Mouse (Mus musculus) gastrocnemius, postnatal 10 days (tissue): ENCODE measurements around the gene Gm20521. TPM values are rescaled to one million over a fixed set of nuclear protein-coding genes. Genes with fewer than 3 reads are reported as not detected.
"Not testable (repeated sequence)": the region's sequence is repeated elsewhere in the genome, so short reads cannot be mapped to it uniquely, and the experiment has no call there.

Experiments used
- DNase-seq: peaks from one replicate; pipeline ENCODE4 v3.0.0; 2021; ENCODE audit warnings: mixed read lengths
- total RNA-seq, 2 experiments: library from RNA; stranded (reverse); gene quantifications; 2 replicates each; pipeline ENCODE4 v1.2.3; 2021

The Gm20521 gene
- total RNA-seq, 2 experiments from 2014 or later: 0.94 to 5.0 TPM

DNA sequence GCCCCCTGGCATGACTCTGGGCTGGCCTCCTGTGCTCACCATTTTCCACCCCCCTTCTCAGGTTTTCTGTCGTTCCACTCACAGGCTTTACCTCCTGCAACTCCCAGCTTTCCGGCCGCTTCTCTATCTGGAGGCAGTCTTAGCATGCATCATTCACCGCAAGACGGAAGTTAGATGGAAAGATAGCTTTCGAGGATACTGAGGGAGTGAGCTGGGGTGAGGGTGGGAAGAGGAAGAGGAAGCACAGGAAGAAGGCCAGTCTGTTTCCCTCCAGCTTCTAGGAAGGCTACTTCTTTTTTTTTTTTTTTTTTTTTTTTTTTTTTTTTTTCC is 53.6 kb downstream of the Gm20521 start:
- DNase-seq: no peak

DNA sequence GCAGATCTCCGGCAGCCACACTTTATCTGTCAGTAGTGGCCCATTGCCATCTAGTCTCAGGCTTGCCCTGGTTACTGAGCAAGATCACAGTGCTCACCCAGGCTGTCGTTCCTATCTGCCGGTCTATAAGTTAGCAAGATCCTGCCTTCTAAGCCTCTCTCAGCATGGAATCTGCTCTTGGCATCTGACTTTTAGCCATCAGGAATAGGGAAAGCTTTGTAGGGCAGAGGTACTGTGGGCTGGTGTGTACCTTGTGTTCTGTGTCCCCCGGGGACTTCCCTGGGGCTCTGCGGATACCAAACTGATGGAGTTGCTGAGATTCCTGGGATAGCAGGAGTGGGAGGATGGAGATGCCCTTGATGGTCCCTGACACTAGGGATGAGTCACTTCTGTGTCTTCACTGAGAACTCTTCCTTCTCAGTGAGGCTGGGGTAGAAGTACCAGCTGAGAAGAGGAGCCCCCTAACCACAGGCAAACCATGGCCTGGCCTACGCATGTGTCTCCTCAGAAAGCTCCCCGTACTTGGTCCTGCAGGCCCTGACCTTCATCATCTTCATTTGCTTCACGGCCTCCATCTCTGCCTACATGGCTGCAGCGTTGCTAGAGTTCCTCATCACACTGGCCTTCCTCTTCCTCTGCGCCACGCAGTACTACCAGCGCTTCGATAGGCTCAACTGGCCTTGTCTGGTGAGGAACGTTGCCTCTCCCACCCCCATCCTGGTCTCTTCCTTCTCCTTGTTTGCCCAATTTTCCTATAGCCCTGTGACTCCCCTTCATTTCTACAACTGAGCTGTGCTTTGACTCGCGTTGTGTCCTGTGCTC is 54.3 kb downstream of the Gm20521 start:
- no peak for DNase-seq

DNA sequence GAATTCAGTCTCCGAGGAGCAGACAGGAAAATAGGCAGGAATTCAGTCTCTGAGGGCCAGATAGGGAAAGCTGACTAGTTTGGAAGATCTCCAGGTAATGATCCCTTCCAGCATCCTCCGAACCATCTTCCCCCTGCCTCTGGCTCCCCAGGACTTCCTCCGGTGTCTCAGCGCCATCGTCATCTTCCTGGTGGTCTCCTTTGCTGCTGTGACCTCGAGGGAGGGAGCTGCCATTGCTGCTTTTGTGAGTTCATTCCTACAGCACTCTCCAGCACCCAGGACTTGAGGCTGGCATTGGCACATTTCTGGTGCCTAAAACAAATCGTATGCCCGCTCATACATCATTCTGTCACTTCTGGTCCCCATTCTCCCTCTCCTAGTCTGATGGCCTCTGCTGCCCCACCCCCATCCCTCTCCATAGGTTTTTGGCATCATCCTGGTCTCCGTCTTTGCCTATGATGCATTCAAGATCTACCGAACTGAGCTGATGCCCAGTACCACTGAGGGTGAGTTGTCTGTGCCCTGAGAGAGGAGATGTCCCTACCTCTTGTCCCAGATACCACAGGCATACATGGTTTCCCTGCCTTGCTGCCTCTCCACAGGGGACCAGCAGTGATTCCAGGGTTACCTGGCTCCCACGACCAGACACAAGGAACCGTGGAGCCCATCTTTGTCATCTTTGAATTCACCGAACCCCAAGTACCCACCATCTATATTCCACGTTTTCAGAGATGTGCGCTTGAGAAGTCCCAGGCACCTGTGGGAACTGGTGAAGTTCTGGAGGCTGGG is 55.4 kb downstream of the Gm20521 start:
- DNase-seq: no peak

DNA sequence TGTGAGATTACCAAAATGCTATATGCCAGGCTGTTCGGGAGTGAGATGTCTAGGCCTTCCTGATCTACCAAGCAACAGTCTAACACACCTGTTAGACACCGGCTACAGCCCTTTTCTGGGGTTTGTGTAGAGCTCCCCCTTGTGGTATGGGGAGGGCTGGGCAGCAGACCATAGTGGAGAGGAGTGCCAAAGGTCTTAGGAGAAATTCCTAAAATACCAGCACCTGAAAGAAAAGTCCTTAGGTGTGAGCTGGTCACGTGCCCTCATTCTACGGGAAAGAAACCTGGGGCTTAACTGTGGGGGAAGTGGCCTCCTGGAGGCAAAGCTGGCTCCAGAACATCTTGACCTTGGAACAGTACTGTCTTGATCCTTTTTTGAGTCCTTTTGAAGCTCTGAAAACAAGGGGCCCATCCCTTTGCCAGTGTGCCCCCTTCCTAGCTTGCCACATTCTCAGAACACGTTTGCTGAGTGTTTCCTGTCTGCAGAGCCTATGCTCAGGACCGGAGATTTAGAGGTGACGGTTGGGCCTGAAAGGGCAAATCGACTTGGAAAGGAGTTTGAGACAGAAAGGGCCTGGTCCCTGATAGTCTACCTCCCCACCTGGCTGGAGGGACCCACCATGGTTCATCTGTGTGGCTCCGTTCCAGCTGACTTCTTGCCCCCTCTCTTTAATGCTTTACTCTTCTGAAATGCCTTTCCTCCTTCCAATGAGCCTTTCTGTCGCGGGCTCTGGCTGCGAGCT is 56.4 kb downstream of the Gm20521 start:
- DNase-seq: peak; percentile 62

DNA sequence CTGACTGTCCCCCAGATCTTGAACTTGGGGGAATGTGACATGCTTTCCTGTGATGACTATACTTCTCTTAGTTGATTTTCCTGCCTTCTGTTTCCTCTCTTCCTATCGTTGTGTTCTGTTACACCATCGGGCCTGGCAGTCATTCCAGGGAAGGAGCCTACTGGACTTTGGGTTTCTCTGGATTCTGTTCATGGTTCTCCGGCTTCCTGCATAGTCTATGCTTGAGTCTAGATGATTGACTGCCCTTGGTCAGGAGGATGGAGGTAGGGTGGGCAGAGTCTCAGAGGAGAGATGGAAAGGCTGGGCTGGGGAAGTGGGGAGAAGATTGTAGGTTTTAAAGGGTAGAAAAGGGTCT is 56.9 kb downstream of the Gm20521 start:
- no peak for DNase-seq

DNA sequence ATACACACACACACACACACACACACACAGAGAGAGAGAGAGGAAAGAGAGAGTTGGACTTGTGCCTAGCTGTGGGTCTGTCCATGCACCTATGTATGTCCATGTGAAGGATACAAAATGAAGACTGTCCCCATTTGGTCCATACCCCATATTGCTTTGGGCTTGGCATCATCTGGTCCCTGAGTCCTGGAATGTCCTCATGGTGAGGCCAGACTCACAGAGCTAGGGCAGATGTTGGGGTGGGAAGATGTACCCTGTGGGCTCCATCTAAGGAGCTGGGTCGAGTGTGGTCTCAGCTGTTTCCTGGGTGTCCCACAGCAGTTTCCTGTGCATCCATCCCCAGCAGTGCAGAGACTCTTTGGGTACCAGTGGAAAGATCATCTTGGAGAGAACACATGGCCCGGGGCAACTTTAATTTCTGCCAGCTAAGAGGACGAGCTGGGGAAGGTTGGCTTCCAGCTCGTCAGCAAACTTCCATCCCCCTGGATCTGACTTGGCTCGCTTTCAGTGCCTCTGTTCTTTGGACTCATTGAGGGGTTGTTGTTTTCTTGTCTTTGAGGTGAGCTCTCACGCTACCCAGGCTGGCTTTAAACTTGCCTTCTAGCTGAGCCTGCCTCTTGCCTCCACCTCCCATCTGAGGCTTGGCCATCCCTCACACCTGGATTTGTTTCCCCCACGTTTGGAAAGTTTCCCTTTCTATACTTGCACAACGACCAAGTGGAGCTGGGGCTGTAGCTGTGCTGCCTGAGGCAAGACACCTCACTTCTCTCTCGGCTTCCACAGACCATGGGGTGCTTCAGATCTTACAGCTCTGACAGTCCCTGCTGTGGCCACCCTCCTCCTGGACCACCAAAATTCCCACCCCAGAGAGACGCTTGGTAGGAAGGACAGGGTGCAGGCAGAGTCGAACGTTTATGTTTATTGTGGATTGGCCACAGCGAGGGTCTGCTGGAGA is 58.1 kb downstream of the Gm20521 start:
- no peak for DNase-seq

DNA sequence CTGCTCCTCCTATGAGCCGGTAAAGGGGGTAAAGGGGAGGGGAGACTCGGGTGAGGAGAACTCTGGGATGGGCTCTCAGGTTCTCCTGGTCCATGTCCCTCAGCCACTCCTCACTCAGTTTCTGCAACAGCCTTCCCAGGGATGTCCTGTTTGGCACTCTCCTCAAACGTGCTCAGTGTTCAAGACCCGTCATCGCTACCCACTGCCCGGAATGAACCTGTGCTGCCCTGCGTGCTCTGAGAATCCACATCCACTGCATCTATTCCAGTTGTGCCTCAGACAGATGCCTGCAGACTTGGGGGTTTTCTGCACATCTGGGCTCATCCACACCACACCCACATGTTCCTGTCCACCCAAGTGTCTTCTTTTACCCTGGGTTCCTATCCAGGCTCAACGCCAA is 59.2 kb downstream of the Gm20521 start:
- DNase-seq: no peak

DNA sequence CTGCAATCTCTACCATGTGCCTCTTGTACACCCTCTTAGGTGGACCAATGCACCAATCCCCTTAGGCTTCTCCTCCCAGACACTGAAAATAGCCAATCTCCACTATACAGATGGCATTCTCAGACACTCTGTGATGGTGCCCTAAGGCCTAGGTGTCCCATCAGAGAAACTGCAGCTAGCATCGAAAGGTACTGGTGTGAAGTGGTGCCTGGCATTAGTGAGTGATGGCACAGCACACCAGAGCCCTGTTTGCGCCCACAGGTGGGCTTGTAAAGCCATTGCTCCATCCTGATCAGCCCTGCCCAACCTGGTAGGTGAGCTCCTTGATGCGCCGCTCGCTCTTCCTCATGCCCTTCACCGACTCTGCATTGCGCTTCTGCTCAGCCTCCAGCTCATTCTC is 60.7 kb downstream of the Gm20521 start:
- DNase-seq: no peak

DNA sequence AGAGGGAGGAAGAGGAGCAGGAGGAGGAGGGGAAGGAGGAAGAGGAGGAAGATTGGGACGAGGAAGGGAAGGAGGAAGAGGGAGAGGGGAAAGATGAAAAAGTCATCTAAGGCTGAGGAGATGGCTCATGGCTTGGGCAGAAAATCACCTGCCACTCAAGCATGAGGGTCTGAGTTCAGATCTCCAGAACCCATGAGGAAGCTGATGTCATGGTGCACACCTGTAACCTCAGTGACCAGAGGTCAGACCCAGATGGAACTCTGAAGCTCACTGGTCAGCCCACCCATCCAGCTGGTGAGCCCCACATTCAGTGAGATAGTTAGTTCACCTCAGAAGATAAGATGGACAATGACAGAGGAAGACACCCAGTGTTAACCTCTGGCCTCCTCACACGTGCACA is 61.7 kb downstream of the Gm20521 start:
- no peak for DNase-seq

DNA sequence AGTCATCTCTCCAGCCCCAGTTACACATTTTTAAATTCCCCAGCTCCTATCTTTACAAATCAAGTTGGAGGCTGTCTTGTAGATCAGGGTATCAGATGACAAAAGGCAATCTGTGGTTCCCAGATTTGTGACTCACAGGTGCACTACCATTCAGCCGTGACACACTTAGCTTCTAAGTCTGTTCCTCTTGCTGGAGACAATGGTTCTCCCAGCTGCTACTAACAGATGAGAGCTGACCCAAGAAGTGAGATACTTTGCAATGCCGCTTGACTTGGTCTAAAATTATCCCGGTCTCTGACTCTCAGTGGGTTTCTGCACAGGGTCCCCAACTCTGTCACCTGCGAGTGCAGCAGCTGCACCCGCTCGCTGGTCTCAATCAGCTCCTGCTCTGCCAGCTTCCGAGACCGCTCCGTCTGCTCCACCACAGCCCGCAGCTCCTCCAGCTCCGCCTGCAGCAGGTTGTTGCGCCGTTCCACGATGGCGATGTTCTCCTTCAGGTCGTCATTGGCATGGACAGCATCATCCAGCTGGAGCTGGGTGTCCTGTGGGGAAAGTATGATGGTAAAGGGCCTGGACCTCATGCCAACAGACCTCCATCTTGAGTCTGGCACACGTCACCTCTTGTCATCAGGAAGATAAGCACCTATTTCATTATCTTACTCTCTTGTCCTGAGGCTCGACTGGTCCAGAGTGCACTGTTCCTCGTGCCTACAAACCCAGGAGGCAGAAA is 62.9 kb downstream of the Gm20521 start:
- DNase-seq: no peak

DNA sequence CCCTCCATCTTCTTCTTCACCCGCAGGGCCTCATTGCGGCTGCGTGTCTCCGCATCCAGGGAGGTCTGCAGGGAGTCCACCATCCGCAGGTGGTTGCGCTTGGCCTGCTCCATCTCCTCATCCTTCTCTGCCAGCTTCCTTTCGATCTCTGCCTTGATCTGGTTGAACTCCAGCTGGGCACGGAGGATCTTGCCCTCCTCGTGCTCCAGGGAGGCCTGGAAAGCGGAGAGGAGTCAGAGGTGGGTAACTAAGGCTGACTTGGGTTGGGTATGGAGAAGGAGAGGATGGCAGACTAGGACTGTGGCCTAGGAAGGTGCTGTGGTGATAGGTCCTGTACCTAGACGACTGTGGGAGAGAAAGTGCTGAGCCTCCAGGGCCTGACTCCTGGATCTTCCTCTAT is 63.8 kb downstream of the Gm20521 start:
- not testable (repeated sequence) for DNase-seq

Other genes with a start within 250 kb of the Gm20521 start
- gene Gm17606, start 242.5 kb upstream of the Gm20521 start, total RNA-seq: not detected
- 1 to 10 TPM in 1 of 2 experiments, under 1 TPM in 1; 0.96 to 1.8 TPM for gene Cdh24, start 242.1 kb upstream of the Gm20521 start, total RNA-seq
- 10 to 100 TPM; 16.2 to 16.9 TPM for gene 1700123O20Rik, start 197.2 kb upstream of the Gm20521 start, total RNA-seq
- 100 to 1,000 TPM in 1 of 2 experiments, 10 to 100 TPM in 1; 90.7 to 110 TPM for gene Acin1, start 196.5 kb upstream of the Gm20521 start, total RNA-seq
- not detected for gene Gm29776, start 184.6 kb upstream of the Gm20521 start, total RNA-seq
- under 1 TPM in 1 of 2 experiments, not detected in 1; 0.50 TPM for gene Cebpe, start 171.3 kb upstream of the Gm20521 start, total RNA-seq
- gene Slc7a8, start 101.5 kb upstream of the Gm20521 start, total RNA-seq: 1 to 10 TPM; 5.7 to 7.5 TPM
- not detected for gene Rnf212b, start 69.3 kb upstream of the Gm20521 start, total RNA-seq
- gene Homez, start 12.5 kb upstream of the Gm20521 start, total RNA-seq: 1 to 10 TPM; 6.8 to 8.4 TPM
- gene Ppp1r3e, start 5.9 kb upstream of the Gm20521 start, total RNA-seq: 1 to 10 TPM; 4.2 to 6.8 TPM
- 10 to 100 TPM; 28.2 to 29.3 TPM for gene Bcl2l2, start 64 bp upstream of the Gm20521 start, total RNA-seq
- gene Pabpn1, start 9.1 kb downstream of the Gm20521 start, total RNA-seq: 10 to 100 TPM; 80.2 to 99.9 TPM
- gene Slc22a17, start 29.7 kb downstream of the Gm20521 start, total RNA-seq: 10 to 100 TPM; 11.8 to 13.9 TPM
- gene Efs, start 42.7 kb downstream of the Gm20521 start, total RNA-seq: 10 to 100 TPM; 12.6 to 16.0 TPM
- gene Il25, start 49.3 kb downstream of the Gm20521 start, total RNA-seq: not detected
- gene Cmtm5, start 52.8 kb downstream of the Gm20521 start, total RNA-seq: 1 to 10 TPM; 1.6 to 3.3 TPM
- gene Myh6, start 83.5 kb downstream of the Gm20521 start, total RNA-seq: 100 to 1,000 TPM in 1 of 2 experiments, 10 to 100 TPM in 1; 90.4 to 107 TPM
- not detected for gene Gm17428, start 93.5 kb downstream of the Gm20521 start, total RNA-seq
- gene Myh7, start 111.2 kb downstream of the Gm20521 start, total RNA-seq: 100 to 1,000 TPM; 393 to 495 TPM
- 10 to 100 TPM; 22.4 to 24.1 TPM for gene Ngdn, start 132.0 kb downstream of the Gm20521 start, total RNA-seq
- 1 to 10 TPM; 1.8 to 3.0 TPM for gene Zfhx2, start 208.9 kb downstream of the Gm20521 start, total RNA-seq
- 10 to 100 TPM; 12.8 to 13.9 TPM for gene Thtpa, start 211.3 kb downstream of the Gm20521 start, total RNA-seq
- gene Ap1g2, start 223.2 kb downstream of the Gm20521 start, total RNA-seq: 1 to 10 TPM; 4.6 to 5.0 TPM
- gene Jph4, start 233.5 kb downstream of the Gm20521 start, total RNA-seq: 1 to 10 TPM; 1.5 to 1.6 TPM